Mouse (Mus musculus) heart, postnatal 0 days (tissue): ENCODE measurements around the gene Hormad2. TPM values are rescaled to one million over a fixed set of nuclear protein-coding genes. Genes with fewer than 3 reads are reported as not detected.
A peak's percentile ranks its signal among the peaks of the same experiment; 100 is the strongest.

Experiments
- ATAC-seq: fragments of 200-750 bp; cut with Nextera tagmentation; 2 replicates; pipeline ENCODE4 v1.8.0; 2017; ENCODE audit warnings: low read depth, moderate number of reproducible peaks, moderate library complexity; ENCODE audit not compliant: insufficient read depth
- DNase-seq: peaks from one replicate; pipeline ENCODE4 v3.0.0-alpha.2; 2016; ENCODE audit warnings: low spot score
- H3K27ac ChIP-seq: fragments of 300-500 bp; sonication (generic); 2 replicates; pipeline ENCODE4 v1.5.1; 2014; ENCODE audit warnings: low read depth, mild to moderate bottlenecking
- H3K27me3 ChIP-seq: fragments of 300-500 bp; sonication (generic); 2 replicates; pipeline ENCODE4 v1.6.1; 2014; ENCODE audit warnings: low read length, mixed read lengths; ENCODE audit not compliant: control insufficient read depth, insufficient read depth
- H3K36me3 ChIP-seq: fragments of 300-500 bp; sonication (generic); replicated peaks from 2 replicates; pipeline ENCODE4 v1.6.1; 2014; ENCODE audit warnings: low read length, mixed read lengths; ENCODE audit not compliant: control insufficient read depth, insufficient read depth
- H3K4me1 ChIP-seq: fragments of 300-500 bp; sonication (generic); 2 replicates; pipeline ENCODE4 v1.6.1; 2014; ENCODE audit warnings: antibody characterized with exemption; ENCODE audit not compliant: control insufficient read depth, insufficient read depth
- H3K4me2 ChIP-seq: fragments of 300-500 bp; sonication (generic); 2 replicates; pipeline ENCODE4 v1.6.1; 2014; ENCODE audit warnings: low read depth, mild to moderate bottlenecking, low read length, moderate library complexity
- H3K4me3 ChIP-seq: fragments of 300-500 bp; sonication (generic); 2 replicates; pipeline ENCODE4 v1.5.1; 2014; ENCODE audit warnings: low read depth, low read length
- H3K9ac ChIP-seq: fragments of 300-500 bp; sonication (generic); replicated peaks from 2 replicates; pipeline ENCODE4 v1.6.1; 2014; ENCODE audit warnings: low read depth, low read length, mixed read lengths
- H3K9me3 ChIP-seq: fragments of 300-500 bp; sonication (generic); replicated peaks from 2 replicates; pipeline ENCODE4 v1.6.1; 2016; ENCODE audit warnings: low read length; ENCODE audit not compliant: control insufficient read depth
- CTCF ChIP-seq: IDR thresholded peaks from 2 replicates; pipeline ENCODE4 v1.5.1; 2016; ENCODE audit warnings: antibody characterized with exemption, control low read depth, low read depth
- EP300 ChIP-seq: IDR thresholded peaks from 2 replicates; pipeline ENCODE4 v1.6.1; 2016; ENCODE audit warnings: antibody characterized with exemption, low read depth
- WGBS: fragments of 180-500 bp; shearing (Covaris S2); extraction: QIAGEN DNeasy Blood & Tissue Kit; methylation state at CpG from one replicate; pipeline ENCODE4 v1.1.7; 2014; 5-methylcytosine and 5-hydroxymethylcytosine counted together
- polyA plus RNA-seq: library from polyadenylated mRNA; unstranded; fragments of >200 nt; fragmentation: Nextera tagmentation; extraction: Ambion mirVana; gene quantifications from 2 replicates; pipeline ENCODE4 v1.2.1, GENCODE M21; 2015
- total RNA-seq: library from RNA; depleted of rRNA; stranded (reverse); fragments of >200 nt; gene quantifications from 2 replicates; pipeline ENCODE4 v1.2.3, GENCODE M21; 2014; ENCODE audit warnings: low replicate concordance; rRNA removed

Hormad2 gene
- total and polyA plus RNA-seq, 2 experiments from 2014 or later, result not detected

DNA sequence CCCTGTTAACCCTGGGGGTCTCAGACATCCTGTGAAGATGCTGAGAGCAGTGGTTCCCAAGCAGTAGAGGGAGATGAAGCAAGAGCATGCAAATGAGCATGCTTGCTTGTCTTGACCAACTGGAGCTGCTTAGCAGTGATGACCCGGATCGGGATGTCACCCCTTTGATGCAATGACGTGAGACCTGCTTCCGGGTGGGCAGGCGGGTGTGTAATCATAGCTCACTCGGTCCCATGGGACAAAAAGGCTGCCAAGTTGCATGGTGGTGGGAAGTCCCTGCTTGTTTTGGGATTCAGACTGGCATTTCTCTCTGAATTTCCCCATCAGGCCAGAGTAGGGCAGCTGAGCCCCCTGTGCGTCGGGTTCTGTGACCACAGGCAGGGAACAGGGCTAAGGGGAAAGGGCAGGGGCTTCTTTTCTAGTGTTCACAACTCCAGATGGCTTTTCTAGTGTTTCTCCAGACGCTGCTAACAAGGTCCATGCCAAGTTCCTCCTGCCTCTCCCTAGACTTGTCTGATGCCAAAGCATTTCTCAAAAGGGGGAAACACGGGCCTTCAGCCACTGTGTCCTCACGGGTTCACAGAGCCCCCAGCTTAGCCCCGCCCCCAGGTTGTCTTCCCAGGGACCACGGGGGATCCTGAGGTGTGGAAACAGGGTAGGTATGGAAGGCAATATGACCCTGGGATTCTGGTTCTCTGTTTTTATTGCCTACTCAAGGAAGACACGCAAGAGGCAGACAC, 141.0 kb downstream of the Hormad2 start:
- Histone ChIP-seq H3K4me2 (no peak overlapping the region), H3K4me3 (no peak overlapping the region), H3K27me3 (no peaks in the 10 kb centered on the region), H3K36me3 (no peaks in the 10 kb centered on the region), H3K27ac (peak overlapping the region; percentile 3; the same call in 1 of the 2 replicates), H3K9me3 (no peaks in the 10 kb centered on the region), H3K9ac (no peak overlapping the region), H3K4me1 (peaks cover 68% of the 10 kb centered on the region)
- DNase-seq (no peak), ATAC-seq (no peak)
- WGBS, result 54% methylated on average over 14 of the region's 14 CpGs
- TF ChIP-seq EP300, result no peak
- no peak for TF ChIP-seq CTCF

DNA sequence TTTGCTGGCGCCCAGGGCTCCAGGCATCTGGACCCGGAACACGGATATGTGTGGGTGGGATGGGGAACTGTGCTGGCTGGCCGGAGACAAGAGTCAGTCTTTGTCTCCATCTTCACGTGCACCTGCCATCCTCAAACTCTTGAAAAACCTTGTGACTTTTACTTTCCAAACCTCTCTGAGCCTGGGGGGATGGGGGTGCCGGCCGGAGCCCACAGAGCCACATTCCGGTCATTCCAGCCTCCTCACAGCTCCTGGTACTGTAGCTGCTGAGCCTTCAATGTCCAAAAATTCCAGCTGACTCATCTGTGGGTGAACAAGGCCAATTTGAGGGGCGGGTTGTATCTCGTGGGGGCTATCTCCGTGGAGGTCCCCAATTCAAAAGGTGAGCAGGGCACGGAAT, 141.7 kb downstream of the Hormad2 start:
- Histone ChIP-seq H3K9me3 (no peaks in the 10 kb centered on the region), H3K27me3 (no peaks in the 10 kb centered on the region), H3K4me3 (no peak overlapping the region), H3K27ac (peak overlapping the region; percentile 73), H3K4me1 (peaks cover 75% of the 10 kb centered on the region), H3K4me2 (no peak overlapping the region), H3K36me3 (no peaks in the 10 kb centered on the region), H3K9ac (0 out of 2 replicates have a peak overlapping the region, but pooled peaks have one; percentile 12)
- no peak for ATAC-seq
- WGBS, result 13% methylated on average over 12 of the region's 12 CpGs
- TF ChIP-seq EP300 (no peak), CTCF (no peak)
- DNase-seq, result peak; percentile 55

DNA sequence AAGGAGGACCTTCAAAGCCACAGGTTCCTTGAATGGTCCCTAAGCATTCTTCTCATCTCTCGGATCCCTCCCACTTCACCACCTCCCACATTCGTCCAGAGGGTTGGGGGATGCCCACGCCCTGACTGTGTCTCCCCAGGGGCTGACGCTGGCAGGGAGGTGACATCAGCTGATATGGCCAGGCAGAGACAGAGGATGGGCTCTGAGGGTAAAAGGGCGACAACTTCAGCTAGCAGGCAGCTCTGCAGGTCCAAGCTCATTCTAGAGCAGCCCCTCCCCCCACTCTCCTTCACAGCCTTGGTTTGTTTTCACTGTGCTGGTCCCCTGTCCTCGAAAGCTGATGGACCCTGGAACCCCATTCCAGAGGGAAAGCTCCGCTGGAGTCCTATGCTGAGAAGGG, 142.3 kb downstream of the Hormad2 start:
- no peak for DNase-seq
- 31% methylated on average over 7 of the region's 7 CpGs for WGBS

DNA sequence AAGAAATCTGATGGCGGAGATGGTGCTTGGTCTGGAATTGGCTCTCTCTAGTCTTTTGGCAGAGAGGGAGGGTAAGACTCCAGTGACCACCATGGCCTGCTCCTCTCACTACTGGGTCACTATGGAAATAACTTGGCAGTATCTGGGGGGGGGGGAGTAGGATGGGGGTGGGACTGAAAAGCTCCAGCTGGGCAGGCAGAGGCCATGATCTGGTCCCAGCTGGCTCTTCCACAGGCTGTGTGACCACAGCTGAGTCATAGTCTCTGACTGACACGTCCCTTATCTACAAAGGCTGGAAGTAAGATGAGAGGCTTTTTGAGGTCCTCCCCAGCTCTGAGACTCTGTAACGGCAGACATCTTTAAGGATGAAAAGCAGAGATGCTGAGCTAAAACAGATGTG, 143.2 kb downstream of the Hormad2 start:
- peaks cover 86% of the 10 kb centered on the region for H3K4me1 ChIP-seq
- H3K4me2 ChIP-seq, result no peak overlapping the region
- H3K9me3 ChIP-seq, result no peaks in the 10 kb centered on the region
- TF ChIP-seq EP300, result no peak
- TF ChIP-seq CTCF, result no peak
- 54% methylated on average over 3 of the region's 3 CpGs for WGBS
- H3K4me3 ChIP-seq, result no peak overlapping the region
- peak overlapping the region; percentile 94 for H3K27ac ChIP-seq
- no peaks in the 10 kb centered on the region for H3K27me3 ChIP-seq
- DNase-seq (no peak), ATAC-seq (no peak)
- no peak overlapping the region for H3K9ac ChIP-seq
- H3K36me3 ChIP-seq, result no peaks in the 10 kb centered on the region

More for the DNA sequence above, 142.3 kb downstream of the Hormad2 start:
- Histone ChIP-seq H3K27me3 (no peaks in the 10 kb centered on the region), H3K4me2 (no peak overlapping the region), H3K36me3 (no peaks in the 10 kb centered on the region), H3K27ac (peak overlapping the region; percentile 73), H3K4me1 (peaks cover 80% of the 10 kb centered on the region), H3K9ac (0 out of 2 replicates have a peak overlapping the region, but pooled peaks have one; percentile 12), H3K4me3 (no peak overlapping the region), H3K9me3 (no peaks in the 10 kb centered on the region)
- TF ChIP-seq CTCF, result no peak
- no peak for TF ChIP-seq EP300
- ATAC-seq, result no peak

DNA sequence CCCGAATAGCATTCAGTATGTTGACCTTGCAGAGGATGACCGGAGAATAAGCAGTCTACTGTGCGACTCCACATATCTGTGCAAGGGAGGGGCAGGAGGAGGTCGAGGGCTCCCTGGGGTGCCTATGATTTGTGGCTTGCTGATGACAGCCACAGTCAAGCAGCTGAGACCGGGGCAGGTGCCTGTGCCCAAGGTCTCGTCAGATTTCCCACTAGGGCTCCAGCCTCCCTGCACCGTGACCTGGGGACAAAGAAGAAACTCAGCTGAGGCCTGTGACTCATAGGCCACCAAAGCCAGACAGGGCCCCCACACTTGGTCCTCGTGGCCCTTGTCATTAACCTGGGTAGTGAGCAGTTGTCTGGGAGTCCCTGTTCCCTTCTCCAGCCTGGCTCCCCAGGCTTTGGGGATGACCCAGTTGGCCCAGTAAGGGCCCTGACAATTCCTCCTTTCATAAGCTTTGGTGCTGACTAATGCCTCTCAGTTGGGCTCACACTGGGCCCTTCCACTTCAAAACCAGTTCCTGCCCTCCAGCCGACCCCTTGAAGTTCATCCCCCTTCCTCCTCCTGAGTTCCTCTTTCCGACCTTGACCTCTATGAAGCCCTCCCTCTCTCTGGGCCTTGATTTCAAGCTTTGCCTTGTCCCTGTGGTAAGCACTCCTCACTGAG, 144.2 kb downstream of the Hormad2 start:
- Histone ChIP-seq H3K9me3 (no peaks in the 10 kb centered on the region), H3K36me3 (no peaks in the 10 kb centered on the region), H3K9ac (no peak overlapping the region), H3K27me3 (no peaks in the 10 kb centered on the region), H3K4me2 (no peak overlapping the region), H3K4me1 (peaks cover 86% of the 10 kb centered on the region), H3K27ac (peak overlapping the region; percentile 94), H3K4me3 (no peak overlapping the region)
- WGBS, result 30% methylated on average over 10 of the region's 10 CpGs
- ATAC-seq (peak; percentile 77), DNase-seq (peak; percentile 78)
- TF ChIP-seq CTCF (no peak), EP300 (no peak)

Other genes starting within 250 kb of the Hormad2 start
- 25.1 and 32.6 TPM in 2 replicates for gene Castor1, start 222.9 kb downstream of the Hormad2 start, total RNA-seq
- gene Castor1, start 222.9 kb downstream of the Hormad2 start, polyA plus RNA-seq, result 8.1 and 8.4 TPM in 2 replicates
- 0.84 TPM in 1 of 2 replicates, not detected in the other for gene Osm, start 204.7 kb downstream of the Hormad2 start, total RNA-seq
- gene Osm, start 204.7 kb downstream of the Hormad2 start, polyA plus RNA-seq, result 0.10 TPM in 1 of 2 replicates, not detected in the other
- 0.54 and 0.73 TPM in 2 replicates for gene Lif, start 183.5 kb downstream of the Hormad2 start, total RNA-seq
- gene Lif, start 183.5 kb downstream of the Hormad2 start, polyA plus RNA-seq, result 0.32 and 0.71 TPM in 2 replicates
- gene Mtmr3, start 153.8 kb upstream of the Hormad2 start, total RNA-seq, result 53.3 and 68.2 TPM in 2 replicates
- gene Mtmr3, start 153.8 kb upstream of the Hormad2 start, polyA plus RNA-seq, result 14.2 and 15.1 TPM in 2 replicates
- gene Gm11032, start 179.0 kb upstream of the Hormad2 start, total RNA-seq, result not detected in 2 replicates
- not detected in 2 replicates for gene Gm11032, start 179.0 kb upstream of the Hormad2 start, polyA plus RNA-seq
- 13.6 and 15.2 TPM in 2 replicates for gene Ascc2, start 196.6 kb upstream of the Hormad2 start, total RNA-seq
- 10.1 and 10.6 TPM in 2 replicates for gene Ascc2, start 196.6 kb upstream of the Hormad2 start, polyA plus RNA-seq